Mouse (Mus musculus): ENCODE data around the gene Olfr106-ps.

GRCm38 (mm10) chr17:37398926-37399325, 8.7 kb downstream of the Olfr106-ps start, which contains the start of gene Olfr107:
- TF ChIP-seq CTCF (IDR thresholded peaks at IDR 0.05; ENCODE audit: borderline replicate concordance, extremely low read depth, insufficient read depth, insufficient read length) (no peak), POLR2A (IDR thresholded peaks at IDR 0.05; ENCODE audit: borderline replicate concordance, extremely low read depth, insufficient read depth, insufficient read length, poor library complexity, severe bottlenecking) (no peak)
